Mouse (Mus musculus): Measurements from ENCODE around the gene Ptprg.

Ptprg gene

DNA sequence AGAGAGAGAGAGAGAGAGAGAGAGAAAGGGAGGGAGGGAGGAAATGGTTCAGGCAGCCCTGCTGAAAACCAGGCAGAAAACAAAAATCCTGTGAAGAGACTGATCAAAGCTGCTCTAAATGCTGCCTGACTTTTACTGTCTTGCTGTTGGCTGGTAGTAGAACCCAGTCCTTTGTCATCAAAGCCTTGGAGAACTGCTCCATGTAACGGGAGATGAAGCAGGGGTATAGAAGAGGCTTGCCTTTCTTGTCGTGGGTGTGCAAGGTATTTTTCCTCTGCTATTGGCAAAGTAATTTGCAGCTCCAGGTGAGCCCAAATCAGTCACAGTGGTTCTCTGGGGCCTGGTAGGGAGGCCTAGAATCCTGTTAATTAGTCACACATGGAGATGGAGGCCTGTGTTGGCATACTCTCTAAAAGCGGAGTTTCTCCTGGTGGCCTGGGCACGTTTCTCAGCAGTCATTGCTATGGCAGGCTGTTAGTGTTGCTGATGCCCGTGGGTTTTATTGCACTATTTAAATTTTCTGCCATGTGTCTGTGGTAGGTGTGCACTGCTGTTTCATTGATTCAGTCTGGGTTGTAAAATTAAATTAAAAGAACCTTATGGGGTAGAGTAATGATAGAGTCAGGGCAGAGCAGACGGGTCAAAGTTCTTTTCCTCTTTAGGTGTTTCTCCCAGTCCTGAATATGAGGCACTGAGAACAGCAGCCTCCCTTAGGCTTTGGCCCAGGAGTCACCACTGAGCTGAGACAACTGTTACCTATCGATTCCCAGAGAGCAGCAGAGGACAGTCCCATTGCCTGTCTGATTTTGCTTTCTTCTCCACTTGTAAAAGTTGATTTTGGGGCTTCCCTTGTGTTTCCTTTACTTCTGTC is 269.7 kb downstream of the Ptprg start:
- no peak for DNase-seq (ENCODE audit: extremely low spot score)

DNA sequence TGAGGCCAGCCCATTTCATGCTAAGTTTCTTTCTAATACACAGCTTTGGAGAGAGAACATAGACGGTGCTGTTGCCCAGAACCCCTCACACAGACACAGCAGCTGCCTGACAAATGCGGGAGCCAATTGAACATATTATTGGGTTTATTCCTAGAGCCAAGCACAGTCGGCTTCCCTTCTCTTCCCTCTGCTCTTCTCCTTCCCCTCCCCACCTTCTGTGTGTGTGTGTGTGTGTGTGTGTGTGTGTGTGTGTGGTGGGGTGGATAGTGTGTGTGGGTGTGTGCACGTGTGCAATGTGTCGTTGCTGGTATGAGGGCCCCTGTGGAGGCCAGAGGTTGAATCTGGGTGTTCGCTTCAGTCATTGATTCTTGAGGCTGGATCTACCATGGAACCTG is 270.4 kb downstream of the Ptprg start:
- no peak for DNase-seq (ENCODE audit: extremely low spot score)

DNA sequence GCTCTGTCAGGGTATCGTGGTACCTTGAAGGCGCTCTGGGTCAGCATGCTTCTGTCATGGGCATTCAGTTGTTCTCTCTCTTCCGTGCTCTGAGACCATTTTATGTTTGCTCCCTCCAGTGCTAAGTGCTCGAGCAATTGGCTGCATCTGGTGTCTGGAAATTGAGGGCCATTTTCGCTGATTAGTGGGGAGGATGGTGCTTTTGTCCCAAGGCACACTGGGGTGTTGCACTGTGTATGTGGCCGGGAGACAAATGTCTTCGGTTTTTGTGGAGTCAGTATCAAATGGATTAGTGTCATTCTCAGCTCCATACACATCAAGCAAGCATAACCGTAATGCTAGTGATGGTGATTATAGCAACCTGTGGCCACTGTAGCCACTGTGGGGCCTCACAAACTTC is 271.6 kb downstream of the Ptprg start:
- no peak for DNase-seq (ENCODE audit: extremely low spot score)

DNA sequence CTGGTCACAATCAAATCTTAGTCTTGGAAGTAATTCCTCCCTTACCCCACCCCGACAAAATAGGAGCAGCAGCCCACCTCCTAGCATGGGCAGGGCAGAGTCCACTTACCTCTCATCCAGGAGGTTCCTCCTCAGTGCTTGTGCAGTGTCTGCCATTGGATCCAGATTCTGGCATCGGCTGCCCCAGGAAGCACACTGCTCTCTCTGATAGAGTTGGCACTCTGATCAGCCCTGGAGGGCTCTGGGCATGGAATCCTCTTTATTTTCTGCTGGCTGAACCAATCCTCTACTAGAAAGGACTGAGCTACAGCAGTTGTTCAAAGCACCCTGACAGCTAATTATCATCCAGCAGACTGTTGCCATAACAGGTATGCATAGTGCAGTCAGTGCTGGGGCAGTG is 272.2 kb downstream of the Ptprg start:
- DNase-seq (ENCODE audit: extremely low spot score): no peak

DNA sequence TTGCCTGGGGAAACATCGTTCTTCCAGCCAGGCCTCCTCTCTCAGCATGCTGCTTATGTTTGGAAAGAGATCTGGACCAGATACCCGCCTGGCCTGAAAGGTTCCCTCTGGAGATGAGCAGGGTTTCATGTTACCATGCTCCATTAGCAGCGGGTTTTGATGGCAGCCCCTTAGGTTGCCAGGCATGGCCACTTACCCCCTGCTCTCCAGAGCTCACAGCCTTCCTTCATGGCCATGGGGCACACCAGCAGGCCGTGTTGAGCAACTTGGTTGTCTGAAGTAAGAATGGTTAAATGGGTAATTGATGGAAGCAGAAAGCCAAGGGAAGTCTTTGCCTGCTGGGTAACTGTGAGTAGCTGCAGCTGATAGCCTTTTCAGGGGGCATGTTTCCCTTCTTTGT is 274.8 kb downstream of the Ptprg start:
- DNase-seq (ENCODE audit: extremely low spot score): peak; percentile 8

DNA sequence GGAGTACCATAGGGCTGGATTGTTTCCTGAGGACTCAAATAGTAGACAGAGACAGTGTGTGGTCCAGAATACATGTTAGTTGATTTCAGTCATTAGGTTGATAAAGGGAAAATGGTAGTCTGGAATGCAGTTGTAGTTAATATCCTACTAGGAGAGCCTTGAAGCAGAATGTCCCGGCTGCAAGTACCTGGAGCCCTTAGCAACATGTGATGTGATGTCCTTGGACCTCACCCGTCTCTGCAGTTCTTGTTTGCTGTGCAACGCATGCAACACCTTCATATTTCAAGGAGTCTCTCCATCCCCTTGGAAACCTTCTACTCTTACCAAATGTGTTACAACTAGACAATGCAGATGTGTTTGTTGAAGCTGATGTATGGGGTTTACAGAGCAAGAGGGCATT is 280.3 kb downstream of the Ptprg start:
- DNase-seq (ENCODE audit: extremely low spot score): no peak

DNA sequence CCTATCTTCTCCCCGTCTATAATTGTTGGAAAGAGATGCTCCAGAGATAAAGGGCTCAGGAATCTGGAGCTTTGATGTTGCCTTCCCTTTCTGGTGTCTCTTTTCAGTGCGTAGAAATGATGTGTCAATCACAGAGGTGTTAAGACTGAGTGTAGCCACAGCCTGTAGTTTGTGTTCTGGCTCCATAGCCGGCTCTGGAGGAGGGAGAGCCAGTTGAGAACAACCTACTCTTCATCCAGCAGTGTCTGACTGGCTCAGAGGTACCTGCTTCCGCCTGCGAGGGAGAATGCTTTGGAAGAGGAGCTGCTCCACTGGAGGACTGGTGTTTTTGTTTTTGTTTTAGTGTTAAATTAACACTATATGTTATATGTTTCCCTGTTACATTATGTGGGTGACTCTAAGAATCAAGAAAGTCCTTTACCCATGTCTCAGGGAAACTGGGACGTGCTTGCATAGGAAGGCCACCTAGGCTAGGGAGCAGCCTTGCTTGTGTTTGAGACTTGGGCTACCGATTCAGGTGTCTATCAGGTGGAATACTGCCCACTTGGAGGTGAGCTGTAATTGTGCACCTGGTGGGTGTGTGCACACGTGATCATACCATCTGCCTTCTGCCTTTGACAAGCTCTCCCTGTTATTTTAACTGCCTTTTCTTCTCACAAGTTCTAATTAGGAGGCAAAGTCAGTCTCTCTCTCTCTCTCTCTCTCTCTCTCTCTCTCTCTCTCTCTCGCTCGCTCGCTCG is 282.5 kb downstream of the Ptprg start:
- DNase-seq (ENCODE audit: extremely low spot score): no peak

DNA sequence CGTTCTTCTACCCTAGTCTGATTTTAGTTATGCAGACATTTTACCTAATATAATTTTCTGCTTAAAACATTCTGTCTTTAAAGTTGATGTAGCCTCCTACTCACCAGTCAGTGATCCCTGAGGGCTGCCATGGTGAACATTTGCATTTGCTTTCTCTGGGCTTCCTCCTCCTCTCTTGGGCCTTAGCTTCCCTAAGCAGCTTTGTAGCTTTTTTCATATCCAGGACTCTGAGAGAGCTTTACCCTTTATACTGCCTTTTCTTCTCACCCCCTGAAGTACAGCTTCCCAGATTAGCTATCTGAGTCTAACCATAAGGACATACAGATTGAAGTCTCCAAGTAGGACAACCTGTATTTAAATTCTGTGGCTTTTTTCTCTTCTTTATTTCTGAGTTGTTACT is 284.4 kb downstream of the Ptprg start:
- DNase-seq (ENCODE audit: extremely low spot score): no peak

DNA sequence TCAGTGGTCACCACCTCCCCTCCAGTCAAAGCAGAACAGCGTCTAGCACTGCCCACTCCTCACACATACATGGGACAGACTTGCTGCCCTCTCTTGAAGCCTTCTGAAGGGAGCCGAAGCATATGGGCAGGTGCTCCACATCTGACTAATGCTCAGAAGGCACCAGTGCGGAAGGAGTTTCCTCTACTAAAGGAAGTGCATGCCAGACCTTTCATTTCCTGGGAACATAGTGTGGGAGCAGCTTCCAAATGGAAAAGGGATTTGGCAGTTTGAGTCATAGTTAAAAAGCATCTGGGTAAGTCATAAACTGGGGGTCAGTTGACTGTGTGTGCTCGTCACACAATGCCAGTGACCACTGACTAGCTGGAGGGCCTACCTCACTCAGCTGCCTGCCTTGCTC is 288.3 kb downstream of the Ptprg start:
- no peak for DNase-seq (ENCODE audit: extremely low spot score)

DNA sequence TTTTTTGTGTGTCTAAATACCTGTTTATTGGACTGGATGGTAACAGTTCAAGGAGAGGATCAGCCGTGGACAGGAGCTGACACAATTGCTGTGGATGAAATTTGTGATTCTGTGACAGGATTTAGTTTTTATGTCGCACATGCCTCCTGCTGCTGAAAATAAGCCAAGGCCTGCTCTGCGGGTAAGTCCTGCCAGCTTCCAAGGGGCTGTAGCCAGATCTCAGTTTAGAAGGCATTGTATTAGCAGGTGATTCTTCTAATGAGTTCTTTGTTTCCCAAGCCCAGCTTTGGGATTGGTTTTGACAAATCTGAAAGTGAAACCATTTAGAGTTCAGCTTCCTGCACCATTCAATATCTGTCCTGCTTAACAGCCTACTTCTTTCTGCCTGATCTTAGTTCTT is 299.6 kb downstream of the Ptprg start:
- no peak for DNase-seq (ENCODE audit: extremely low spot score)

DNA sequence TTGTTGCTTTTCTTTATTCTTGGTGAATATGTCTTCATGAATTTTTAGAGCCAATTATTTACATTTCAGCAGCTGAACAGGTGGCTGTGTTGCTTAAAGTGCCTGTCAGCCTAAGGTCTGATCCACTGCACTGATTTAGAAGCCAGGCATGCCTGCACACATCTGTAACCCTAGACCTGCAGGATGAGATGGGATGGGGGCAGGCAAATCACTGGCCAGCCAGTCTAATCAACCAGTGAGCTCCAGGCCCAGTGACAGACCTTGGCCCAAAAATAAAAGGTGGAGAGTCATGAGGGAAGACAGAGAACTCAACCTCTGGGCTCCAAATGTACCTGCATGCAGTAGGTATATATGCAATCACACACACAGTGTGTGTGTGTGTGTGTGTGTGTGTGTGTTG is 302.2 kb downstream of the Ptprg start:
- DNase-seq (ENCODE audit: extremely low spot score): no peak

DNA sequence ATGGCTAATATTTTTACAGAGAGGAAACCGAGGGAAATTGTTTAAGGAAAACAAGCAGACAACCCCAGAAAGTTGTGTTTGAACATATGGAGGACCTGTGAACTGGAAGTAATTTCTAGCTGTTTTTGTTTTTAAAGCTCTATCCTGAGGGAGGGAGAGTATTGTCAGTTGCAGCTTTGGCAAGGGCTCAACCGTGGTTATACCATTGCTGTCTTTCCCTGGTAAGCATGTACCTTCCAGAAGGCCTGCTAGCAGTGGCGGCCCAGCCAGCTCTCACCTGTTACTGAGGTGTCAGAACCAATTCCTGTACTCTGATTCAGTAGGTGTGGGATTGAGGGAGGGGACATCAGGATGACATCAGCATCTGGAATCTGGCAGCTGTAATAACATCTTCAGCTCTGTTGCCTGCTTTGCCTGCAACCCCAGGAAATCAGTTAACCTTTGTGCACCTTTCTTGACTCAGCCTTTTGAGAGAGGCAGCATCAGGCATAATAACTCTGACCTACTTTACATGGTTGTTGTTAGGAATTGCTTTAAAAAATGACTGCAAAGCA is 304.7 kb downstream of the Ptprg start:
- peak; percentile 41 for DNase-seq (ENCODE audit: extremely low spot score)

DNA sequence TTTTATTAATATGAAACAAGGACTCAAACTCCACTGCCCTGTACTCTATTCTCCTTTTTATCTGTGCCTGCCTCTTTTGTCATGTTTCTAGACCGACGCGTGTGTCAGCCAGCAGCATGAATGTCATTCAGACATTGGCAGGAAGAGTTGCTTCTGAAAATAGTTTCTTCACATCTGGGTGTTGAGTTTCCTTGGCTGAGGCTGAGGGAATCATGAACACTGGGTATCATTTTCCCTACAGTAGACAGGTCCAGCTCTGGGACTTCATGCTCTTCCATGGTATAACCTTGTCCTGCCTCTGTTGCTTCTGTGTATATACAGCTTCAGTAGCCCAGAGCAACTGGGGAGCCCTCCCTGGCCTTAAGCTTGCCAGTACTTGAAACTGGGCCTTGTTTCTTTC is 310.0 kb downstream of the Ptprg start:
- no peak for DNase-seq (ENCODE audit: extremely low spot score)

DNA sequence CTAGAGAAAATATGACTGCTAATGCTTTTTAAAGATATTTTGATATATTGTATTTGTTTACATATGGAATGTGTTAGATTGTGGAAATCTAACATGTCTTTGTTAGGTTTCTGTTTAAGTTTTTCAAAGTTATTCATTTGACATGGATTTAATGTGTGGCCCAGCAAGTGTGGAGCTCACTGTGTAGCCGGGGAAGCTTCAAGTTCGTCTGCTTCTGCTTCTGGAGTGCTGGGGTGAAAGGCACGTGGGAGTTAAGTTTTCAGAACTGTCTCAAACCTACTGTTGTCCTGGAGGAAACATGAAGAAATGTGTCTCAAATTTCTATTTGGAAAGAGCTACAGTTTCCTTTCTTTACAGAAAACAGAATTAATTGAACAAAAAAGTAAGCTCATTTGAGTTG is 311.5 kb downstream of the Ptprg start:
- no peak for DNase-seq (ENCODE audit: extremely low spot score)

DNA sequence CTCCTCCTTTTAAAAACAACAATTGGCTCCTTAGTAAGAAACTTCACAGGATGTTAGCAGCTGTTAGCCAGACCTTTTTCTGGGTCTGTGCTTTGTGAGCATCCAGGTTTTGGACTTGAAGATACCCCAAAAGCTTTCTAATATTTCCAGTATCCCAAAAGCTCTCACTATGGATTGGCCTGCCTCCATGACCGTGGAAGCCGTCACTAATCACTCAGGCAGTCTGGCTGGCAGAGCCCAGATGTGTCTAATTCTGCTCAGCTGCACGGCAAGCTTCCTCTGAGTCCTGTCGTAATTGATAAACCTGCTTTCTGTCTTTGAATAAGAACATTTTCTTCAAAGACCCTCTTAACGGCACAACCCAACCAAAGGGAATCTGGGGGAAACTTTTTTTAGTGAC is 312.0 kb downstream of the Ptprg start:
- no peak for DNase-seq (ENCODE audit: extremely low spot score)

DNA sequence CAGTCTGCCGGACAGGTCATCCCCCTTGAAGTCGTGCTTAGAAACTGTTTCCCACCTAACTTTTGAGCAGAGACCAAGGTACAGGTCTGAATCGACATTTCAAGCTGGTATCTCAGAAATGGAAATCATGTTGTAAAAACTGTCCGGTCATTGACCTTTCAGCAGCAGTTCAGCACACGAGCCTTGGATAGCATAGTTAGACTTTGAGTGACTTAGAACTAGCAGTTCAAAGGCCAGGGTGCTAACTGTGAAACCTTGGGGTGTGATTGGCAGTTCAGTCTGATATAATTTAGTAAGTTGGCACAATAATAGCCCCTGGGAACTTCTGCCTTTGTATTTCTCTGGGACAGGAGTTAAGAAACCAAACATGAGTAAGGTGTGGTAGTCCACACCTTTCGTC is 312.5 kb downstream of the Ptprg start:
- DNase-seq (ENCODE audit: extremely low spot score): no peak

DNA sequence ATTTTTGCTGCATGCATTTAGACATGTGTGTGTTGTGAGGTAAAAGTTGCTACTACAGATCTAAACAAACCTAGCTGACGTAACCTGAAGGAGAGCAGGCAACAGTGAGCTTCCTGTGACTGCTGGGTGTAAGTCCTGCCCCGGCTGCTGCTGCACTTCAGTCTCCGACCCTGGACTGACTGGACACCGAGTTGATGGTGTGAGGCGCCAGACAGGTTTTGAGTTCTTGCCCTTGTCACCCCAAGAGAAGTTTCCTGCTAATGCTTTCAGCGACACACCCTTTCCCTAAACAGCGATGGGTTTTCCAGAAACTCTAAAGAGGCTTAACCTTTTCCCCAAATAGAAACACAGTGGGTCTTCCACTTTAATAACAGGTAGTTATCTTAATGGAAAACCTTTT is 313.1 kb downstream of the Ptprg start:
- DNase-seq (ENCODE audit: extremely low spot score): no peak

DNA sequence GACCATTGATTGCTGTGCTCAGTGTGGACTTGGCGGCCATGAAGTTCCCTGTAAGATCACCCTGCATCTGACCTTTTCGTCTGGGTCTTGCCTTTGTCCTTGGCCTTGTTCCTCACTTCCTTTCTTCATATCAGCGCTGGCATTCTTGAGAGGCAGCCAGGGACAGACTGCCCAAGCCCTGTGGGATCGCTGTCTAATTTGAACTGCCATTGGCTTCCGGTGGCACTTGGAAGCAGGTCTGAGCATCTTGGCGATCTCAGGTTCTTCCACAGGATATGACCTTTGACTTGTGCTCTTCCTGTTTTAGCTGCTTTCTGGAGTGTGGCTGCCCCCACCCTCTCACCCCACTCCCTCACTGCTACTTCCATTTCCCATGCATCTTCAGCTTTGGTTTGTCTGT is 315.3 kb downstream of the Ptprg start:
- DNase-seq (ENCODE audit: extremely low spot score): no peak

DNA sequence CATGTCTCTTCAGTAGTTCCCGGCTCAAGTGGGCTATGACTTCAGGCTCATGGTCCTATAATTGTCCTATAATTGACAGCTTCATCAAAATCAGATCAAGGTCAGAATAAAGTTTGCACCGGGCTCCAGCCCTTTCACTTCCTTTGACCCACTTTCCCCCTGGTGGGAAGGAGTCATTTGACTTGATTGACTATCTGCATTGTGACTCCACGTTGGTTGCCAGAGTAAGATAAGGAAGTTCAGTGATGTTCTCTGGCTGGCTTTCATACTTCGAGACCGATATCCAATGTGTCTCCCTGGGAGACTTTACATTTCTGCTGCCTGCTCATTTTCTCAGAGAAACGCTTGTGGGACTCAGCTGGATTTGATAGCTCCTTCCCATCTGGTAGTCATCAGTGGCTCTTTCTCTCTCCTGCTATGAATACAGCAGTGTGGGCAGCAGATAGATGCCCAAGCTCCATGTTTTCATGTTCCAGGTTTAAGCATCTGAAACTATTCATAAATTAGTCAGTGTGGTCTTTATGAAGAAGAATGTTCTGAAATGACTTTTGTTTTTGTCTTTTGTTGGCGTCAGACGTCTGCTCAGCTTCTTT is 318.5 kb downstream of the Ptprg start:
- no peak for DNase-seq (ENCODE audit: extremely low spot score)

DNA sequence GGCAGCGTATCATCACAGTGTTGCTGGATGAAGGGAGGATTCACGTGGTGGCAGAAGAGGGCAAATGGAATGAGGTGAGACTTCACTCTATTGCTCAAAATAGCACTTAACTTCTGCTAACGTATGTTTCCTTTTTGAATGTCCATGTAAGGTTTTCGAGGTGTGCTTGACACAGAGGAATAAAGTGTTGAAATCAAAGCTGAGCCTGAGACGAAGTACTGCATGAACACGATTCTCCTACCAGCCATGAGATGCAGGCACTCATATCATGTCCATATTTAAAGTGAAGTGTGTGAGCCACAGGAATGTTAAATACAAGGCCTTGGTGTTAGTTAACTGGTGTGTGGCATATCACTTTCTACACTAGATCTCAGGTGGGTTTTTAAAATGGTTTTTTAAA is 320.9 kb downstream of the Ptprg start:
- DNase-seq (ENCODE audit: extremely low spot score): no peak

DNA sequence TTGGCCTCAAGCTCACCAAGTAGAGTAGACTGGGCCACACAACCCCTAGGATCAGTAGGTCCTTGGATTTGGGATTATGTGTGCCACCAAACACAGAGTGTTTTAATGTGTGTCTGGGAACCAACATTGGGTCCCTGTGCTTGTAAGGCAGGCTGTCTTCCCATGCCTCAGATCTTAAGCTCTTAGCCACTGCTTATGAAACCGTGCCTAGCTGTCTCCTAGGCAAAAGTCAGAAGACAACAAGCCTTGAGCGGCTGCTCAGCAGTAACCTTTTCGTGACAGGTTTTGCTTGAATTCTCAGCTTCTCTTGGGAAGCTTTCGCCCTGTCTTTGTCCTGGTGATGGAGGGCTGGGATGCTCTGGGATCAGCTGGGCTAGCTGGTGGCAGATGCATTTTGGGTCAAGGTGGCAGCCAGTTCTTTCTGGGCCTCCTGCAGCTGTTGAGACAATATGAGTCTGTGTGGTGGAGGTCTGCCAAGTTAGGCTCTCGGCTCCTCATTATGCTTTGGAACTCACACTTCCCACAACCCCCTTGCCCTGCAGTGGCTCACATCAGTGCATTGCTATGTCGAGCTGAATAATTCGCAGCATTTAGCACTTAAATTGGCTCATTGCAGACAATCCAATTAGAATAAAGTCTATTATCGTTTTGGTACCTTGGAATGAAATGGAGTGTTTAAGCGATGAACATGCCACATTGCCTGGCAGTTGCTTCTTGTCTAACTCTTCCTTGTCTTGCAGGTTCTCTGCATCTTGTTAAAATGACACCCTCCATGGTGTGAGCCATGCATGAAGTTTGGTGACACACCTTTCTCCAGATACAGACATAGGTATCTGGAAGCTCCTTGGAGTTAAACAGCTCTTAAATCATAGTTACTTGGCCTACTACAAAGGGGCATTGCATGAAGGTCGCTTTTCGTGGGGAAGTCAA is 321.9 kb downstream of the Ptprg start:
- DNase-seq (ENCODE audit: extremely low spot score): no peak

DNA sequence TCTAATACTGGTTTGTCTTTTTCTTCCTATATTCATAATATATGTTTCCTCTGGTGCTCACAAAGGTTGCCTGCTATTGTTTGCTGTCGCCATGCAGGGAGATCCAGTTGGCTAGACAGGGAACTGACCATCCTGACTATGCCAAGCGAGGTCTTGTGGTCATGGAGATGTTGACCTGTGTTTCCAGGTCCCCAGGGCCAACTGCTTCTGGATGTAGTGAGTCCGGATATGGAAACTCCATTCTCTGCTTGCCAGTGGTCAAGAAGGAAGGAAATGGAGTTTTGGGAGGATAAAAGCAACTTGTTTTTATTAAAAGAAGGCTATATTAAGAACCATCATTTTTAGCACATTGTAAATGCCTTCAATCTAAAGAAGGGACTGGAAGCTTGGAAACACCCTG is 327.8 kb downstream of the Ptprg start:
- DNase-seq (ENCODE audit: extremely low spot score): no peak

All from embryo, embryonic 9.5 days (tissue).